Mouse (Mus musculus) megakaryocyte-erythroid progenitor cell, adult 5-6 weeks (primary cell): ENCODE data around the gene Senp8. TPM values are rescaled to one million over a fixed set of nuclear protein-coding genes. Genes with fewer than 3 reads are reported as not detected.
"Not testable (repeated sequence)": the region's sequence is repeated elsewhere in the genome, so short reads cannot be mapped to it uniquely, and the experiment has no call there.

Experiments used
- ATAC-seq: replicated peaks from 2 replicates; pipeline ENCODE4 v1.8.0; 2016; ENCODE audit warnings: mild to moderate bottlenecking, inconsistent platforms; ENCODE audit not compliant: severe bottlenecking, poor library complexity, low FRiP score, low TSS enrichment
- total RNA-seq, 2 experiments: library from RNA; stranded (forward) in 1 of 2; stranded (reverse) in 1 of 2; fragments of 200-1000, 215-1000 nt in 1 of 2; fragments of >200 nt in 1 of 2; fragmentation: Nextera tagmentation in 1 of 2; gene quantifications; 2 replicates each; pipeline ENCODE4 v1.2.3; 2014 to 2017

Senp8 gene
- total RNA-seq (2014; fragmentation: Nextera tagmentation) (3.3 and 3.6 TPM in 2 replicates), total RNA-seq (2017) (3.8 and 5.6 TPM in 2 replicates)

DNA sequence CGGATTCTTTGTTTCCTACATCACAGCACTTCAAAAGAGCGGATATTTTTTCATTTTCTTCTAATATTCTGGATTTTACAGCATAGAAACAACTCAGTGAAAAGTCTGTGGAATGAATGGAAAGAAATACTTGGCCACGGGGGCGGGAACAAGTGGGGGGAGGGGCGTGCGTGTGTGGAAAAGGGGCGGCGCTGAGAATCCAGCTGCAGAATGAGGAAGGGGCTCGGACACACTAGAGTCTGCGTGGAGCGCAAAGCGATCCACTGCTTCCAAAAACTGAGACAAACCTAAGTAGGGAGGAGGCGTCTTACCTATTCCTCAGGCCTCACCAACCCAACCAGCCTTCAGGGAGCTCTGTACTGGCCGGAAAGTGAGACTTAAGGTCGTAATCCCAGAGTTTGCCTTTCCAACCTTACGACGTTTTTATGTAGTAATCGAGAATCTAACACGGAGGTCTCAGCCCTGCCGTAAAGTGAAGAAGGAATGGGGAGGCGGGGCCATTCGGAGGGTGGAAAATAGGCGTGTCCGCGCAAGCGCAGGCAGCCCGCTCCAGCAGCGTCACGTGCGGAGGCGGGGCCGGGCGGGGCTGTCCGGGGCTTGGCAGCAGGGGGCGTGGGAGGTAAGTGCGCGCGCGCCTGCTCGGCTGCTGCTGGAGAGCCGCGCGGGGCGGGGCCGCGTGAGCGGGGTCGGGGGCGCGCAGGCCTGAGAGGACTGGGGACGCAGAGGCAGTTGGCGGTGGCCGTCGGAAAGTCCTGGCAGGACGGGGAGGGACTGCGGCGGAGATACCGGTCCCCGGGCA is at the start of gene Senp8, which contains the start of gene Myo9a:
Gene Senp8 (minus strand): TSS at position 444 of the 799 bp plus-strand sequence.
Gene Myo9a (plus strand): TSS at position 630 of the 799 bp plus-strand sequence.
- peak; percentile 81 for ATAC-seq

DNA sequence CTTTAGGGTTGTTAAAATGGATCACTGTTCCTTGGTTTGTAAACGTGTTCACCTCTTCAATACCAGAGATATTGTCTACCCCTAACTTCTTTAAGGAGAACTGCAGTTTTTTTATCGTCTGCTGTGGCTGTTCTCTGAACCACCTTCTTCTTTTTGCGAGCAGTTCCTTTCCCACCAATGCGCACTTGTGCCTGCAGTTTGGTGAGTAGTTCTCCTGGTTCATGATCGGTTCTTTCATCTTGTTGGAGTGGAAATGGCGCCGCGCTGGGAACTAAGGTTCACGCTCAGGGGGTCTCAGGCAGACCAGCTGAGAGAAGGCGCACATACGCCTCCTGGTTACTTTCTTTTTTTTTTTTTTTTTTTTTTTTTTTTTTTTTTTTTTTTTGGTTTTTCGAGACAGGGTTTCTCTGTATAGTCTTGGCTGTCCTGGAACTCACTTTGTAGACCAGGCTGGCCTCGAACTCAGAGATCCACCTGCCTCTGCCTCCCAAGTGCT is 16.5 kb upstream of the Senp8 start:
- ATAC-seq = not testable (repeated sequence)

DNA sequence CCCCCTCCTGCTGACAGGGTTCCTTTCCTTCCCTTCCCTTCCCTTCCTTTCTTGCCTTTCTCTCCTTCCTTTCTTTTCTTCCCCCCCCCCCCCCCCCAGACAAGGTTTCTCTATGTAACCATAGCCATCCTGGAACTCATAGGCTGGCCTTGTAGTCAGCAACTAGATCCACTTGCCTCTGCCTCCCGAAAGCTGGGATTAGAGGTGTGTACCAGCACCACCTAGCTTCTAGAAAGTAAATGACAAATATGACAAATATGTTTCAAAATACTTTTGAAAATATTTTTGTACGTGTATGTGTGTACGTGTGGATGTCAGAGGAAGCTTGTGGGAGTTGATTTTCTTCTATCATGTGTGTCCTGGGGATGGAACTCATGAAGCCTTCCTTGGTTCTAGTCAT is 10.0 kb upstream of the Senp8 start:
- ATAC-seq = 0 out of 2 replicates have a peak, but pooled peaks have one; percentile 59

DNA sequence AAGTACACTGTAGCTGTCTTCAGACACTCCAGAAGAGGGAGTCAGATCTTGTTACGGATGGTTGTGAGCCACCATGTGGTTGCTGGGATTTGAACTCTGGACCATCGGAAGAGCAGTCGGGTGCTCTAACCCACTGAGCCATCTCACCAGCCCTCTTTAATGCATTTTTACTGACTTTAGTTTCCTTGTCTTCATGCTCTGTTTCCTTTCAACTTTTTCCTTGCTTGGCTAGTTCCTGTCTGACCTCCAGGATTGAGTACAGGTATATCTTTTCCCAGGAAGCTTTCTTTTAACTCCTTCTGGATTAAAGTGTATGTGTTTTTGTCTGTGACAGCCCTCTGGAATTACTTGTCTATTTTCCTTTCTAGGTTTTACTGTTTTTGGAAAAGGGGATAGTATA is 6.5 kb upstream of the Senp8 start:
- ATAC-seq = not testable (repeated sequence)

DNA sequence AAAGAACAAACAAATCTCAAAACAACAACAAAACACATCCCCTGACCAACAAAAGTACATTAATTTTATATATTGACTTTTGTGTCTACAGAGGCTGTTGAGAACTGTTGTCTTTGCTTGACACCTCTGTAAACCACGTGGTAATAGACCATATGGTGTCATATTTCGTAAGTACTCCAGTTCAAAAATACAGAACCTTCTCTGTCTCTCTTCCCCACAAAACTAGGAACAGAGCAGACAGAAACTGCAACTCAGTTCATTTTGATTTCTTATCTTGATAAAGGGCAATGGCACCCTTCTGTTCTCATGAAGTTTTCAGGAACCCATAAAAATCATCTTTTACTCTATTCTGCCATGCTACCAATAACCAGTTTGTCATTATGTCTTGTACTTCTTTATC is 4.7 kb upstream of the Senp8 start:
- no peak for ATAC-seq

DNA sequence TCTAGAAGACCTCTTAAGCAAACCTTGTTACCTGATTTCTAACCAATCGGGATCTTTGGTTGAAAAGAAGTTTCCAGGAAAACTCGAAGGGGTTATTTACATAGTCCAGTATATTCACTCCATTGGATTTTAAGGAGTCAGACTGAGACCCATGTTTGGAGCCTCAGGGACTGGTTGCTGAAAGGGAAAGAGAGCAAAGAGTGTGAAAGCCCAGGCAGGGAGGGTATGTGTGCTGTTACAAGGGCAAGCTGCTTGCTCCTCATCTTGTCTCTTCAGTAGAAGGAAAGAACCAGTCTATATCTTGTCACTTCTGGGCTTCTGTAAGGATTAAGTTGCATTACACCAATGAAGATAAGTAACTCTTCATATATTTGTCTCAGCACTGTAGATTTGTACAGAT is 1.5 kb upstream of the Senp8 start:
- no peak for ATAC-seq

DNA sequence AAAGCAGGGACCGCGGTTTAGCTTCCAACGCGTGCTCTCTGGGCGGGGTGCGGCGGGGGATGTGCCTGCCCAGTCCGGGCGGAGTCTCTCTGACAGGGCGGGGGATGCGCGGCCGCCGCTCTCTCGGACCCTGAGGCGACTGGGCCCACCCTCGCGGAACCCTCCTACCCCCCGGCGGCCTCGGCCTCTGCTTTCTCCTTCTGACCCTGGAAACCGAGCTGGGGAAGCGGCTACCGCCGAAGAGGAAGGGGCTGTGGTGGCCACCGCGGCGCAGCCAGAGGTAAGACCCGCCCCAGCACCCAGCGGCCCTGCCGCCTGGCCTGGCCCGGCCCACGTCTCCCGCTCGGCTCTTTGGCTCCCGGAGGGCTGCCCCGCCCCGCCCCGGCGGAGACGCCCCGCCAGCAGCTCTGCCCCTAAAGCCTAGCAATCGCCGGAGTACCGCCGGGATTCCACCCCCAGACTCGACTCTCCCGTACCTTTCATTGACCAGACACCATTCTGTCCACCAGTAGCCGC is 614 bp upstream of the Senp8 start:
- peak; percentile 87 for ATAC-seq

DNA sequence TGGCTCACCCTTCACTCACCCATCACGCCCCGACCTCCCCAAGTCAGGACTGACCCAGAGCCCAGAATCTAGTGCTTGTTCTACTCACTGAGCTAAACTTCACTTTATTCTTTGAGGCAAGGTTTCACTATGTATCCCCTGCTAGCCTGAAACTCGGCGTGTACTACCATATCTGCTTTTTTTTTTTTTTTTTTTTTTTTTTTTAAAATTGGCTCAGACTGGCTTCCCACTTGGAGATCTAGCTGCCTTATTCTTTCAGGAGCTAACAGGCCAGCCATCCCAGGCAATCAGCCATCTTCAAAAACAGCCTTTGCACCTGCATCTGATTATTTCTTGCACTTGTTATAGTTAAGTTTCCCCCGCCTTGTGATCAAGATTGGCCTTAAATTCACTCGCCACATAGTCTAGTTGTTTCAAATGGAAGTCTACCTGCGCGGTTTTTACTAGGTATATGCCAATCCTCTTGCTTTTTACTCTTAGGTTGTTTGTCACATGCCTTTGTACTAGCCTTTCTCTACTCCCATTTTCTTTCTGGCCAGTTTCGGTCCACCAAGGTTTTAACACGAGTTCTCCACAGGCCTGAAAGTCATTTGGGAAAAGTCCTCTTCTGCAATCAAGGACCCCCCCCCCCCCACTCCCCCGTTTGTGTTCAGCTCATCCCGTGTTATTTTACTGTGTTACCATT is 787 bp downstream of the Senp8 start:
- ATAC-seq = no peak

DNA sequence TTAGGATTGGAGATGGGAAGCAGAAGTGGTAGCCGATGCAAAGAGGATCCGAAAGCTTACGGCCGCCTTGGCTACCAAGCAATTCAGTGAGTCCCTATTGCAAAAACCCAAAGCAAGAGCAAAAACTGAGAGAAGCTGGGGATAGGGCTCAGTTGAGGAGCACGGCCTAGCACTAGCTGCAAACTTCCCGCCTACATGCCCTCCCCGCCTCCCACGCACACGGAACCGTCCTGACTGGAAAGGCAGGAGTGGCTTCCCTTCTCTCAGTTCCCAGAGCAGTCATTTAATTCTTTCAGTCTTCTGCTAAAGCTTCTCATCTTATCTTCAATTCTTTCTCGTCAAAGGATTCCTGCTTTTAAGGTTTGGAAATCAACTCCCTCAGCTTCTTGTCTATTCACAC is 1.5 kb downstream of the Senp8 start:
- ATAC-seq = no peak

DNA sequence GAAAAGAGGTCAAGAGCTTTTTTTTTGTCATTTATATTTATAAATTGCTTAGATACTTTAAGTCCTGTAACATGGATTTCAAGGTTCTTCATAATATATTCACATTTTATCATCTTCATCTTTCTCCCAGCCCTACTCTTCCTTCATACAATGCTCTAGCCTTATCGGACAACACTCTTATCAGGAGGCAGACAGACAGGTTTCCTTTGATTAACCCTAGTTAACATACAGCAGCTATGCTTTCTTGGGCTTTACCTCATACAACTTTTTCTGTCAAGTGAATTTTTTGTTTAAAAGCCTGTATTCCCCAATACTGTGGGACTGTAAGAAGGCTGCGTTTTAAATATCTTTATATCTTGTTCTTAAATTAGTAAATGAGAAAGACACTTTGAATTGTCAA is 2.1 kb downstream of the Senp8 start:
- no peak for ATAC-seq

DNA sequence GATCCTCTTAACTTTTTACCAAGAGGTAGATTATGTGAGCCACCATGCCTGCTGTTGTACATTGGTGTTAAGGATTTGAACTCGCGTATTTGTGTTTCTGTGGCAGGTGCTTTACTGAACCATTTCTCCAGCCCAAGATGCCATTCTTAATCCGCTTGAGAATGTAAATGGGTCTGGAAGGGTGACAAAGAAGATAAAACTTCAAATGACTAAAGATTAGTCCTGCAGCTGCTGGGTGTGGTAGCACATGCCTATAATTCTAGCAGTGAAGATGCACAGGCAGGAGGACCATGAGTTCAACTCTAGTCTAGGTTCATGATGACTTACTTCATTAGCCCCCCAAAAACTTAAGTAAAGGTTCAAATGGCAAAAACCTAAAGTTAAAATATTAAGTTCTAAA is 6.6 kb downstream of the Senp8 start:
- peak; percentile 41; the same call in 1 of the 2 replicates for ATAC-seq

DNA sequence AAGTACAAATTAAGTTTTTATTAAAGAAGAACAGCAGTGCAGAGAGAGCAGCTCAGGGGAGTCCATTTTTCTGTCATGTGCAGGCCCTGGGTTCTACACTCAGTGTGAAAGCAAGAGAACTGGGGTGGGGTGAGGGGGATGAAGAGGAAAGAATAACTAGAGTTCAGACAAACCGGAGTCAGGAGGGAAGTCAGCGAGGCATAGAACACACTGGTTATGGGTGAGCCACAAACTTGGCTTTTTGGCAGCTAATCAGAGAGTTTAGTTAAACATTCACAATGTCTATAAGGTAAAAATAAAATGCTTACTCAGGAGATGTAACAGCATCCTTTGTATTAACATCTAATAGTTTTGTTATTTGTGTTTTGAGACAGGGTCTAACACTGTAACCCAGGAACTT is 9.9 kb downstream of the Senp8 start:
- no peak for ATAC-seq

DNA sequence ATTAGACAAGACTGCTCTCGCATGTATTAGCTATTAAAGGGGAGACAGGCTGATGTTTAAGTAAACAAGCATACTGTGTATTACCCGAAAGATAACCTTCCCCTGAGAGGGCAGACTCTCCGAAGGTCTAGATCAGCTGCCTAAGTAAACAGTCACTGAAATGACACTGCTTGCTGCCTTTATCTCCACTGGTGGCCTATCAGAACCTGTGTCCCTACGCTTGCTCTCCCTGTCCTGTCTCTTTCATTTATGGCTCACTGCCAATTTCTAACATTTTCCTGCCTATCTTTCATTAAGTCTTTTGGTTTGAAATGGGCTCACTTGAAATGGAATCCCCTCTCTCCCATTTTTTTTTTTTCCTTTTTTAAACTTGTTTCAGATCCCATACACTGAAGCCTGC is 15.1 kb downstream of the Senp8 start:
- peak; percentile 97 for ATAC-seq

DNA sequence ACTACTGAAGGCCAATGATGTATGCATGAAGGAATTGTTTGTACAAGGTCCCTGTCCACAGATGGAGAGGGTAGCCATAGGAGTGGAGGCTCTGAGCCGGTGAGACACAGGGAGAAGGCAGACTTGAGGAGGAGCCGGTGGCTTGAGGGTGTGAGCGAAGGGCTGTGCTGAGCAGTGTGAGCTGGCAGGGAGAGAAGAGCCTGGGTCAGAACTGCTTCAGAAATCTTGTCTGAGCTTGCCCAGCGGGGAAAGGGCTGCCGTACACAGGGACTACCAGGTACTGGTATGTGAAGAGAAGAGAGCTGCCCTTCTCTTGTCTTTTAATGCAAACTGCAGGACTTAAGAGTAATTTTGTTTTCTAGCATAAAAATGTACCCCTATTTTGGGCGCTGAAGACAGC is 17.4 kb downstream of the Senp8 start:
- no peak for ATAC-seq

DNA sequence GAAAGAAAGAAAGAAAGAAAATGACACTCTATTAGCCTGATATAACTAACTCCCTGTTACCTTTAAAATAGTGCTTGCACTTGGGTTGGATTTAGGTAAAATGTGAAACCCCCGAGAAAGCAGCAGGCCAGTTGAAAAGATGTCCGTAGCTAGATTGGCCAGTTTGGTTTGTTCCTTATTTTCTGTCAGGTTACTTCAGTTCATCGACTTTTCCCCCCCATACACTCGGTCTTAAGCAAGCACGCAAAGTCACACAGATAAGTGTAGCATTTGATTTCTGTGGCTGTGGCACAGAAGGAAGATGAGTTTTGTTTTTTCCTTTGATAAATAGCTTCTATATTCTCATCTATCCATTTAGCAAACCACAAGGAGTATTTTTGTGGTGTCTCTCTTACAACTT is 19.4 kb downstream of the Senp8 start:
- ATAC-seq = no peak

DNA sequence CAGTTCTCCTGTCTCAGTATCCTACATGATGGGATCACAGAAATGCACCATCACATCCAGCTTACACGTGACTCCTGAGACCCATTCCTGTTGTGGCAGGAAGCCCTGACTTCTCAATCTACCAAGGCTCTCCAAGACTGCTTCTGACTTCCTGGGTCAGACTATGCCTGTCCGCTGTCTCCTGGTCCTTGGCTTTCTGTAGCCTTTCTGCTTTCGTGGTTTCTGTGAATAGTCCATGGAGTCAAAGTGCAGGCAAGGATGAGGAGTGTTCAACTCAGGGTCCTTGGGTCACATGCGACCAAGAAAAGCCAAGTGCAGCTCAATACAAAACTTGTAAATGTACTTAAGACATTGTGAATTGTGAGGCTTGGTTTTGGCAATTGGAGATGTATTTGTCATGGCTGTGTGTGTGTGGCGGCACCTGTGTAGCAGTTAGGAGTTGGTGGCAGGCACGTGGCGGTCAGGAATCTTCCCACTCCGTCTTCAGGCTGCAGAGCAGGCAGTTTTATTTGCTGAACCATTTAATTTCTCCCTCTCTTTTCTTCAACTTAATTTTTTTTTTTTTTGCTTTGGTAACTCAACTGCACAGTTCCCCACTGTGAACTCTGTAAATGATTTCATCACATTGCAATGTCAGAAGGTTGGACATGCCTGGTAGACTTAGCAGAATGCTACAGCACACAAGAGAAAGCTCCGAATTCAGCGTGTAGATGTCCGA is 22.8 kb downstream of the Senp8 start:
- no peak for ATAC-seq

DNA sequence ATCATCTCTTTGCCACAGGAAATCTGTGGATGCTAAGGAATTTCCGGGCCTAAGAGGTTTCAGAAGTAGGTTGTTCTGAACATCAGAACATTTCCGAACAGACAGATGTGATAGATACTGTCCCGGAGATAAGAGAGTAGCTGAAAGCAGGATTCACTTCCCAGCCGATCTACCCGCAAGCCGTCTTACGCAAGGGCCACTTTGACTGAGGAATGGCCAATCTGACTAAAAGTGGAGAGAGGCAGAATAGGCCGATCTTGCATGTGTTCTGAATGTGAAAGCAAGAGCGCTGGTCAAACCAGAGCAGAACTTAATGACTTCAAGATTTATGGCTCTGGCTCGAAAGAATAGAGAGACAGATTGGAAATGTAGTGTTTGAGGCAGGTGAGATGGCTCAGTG is 25.0 kb downstream of the Senp8 start:
- ATAC-seq = no peak

DNA sequence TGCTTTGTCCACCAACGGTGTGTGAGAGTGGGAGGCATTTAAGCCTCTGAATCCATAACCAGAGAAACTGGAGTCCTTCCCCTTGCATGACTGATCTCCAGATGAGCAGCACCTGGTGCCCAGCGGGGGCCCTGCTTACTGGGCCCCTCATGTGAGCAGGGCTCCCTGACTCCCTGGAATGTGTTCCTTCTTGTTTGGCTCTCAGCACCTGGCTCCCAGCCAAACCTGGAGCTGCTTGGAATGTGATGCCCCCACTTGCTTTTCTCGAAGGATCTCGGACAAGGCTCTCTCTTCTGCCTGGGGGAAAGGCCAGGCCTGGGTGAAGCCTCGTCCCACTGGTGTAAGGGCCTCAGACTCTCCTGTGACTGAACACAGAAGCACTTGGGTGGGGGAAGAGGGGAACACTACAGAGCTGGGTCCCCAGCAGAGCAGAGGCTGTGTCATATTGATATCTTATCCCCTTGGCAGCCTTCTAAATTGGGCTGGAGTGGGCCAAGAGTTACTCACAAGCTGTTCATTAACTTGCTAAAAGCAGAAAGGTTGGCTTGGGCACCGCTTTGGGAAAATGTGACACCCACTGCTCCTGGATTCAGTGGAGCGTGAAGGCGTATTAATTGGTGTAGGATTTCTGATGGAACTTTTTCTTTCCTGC is 26.6 kb downstream of the Senp8 start:
- no peak for ATAC-seq

DNA sequence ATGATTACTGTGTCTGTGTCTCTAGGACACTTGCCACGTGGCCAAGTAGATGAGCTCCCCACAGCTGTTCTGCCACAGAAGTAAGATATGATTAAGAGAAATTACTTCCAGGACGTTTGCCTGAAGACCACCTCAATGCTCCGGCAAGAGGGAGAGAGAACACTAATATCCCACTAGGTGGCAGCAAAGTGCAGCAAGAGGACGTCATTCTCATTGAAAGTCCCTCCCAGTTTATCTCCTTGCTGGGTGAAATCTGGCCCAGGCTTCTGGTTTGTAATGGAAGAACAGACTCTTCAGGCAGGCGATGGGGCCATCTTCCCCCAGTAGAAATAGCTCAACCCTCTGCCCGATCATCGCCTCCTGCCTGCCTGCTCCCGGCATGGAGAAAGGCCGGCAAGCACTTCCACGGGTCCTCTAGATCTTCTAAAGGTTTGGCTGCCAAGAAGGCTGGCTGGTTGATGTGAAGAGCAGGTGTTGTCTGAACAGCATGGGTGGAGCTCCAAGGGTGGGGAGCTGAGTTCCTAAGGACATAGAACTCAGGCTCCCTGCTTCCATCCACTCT is 27.3 kb downstream of the Senp8 start:
- ATAC-seq = peak; percentile 93
